Mouse (Mus musculus): ENCODE measurements around the gene Cyp4a31. TPM values are rescaled to one million over a fixed set of nuclear protein-coding genes. Genes with fewer than 3 reads are reported as not detected.

The Cyp4a31 gene
- polyA plus RNA-seq (2015; fragmentation: Illumina TruSeq; extraction: RNeasy Lipid Tissue Mini Kit (QIAGEN cat#74804); ENCODE audit: low read depth, low replicate concordance), result not detected

GRCm38 (mm10) chr4:115563401-115563800 lies at the start of gene Cyp4a31:
Gene Cyp4a31 (plus strand): TSS chr4:115563649.

GRCm38 (mm10) chr4:115518000-115518399 lies 45.4 kb upstream of the Cyp4a31 start, which contains the start of gene Cyp4a10:
Gene Cyp4a10 (plus strand): TSS chr4:115518264.

GRCm38 (mm10) chr4:115600611-115601010 lies 37.2 kb downstream of the Cyp4a31 start, which contains the start of gene Cyp4a32:
Gene Cyp4a32 (plus strand): TSS chr4:115600969.

Other genes with a start within 250 kb of the Cyp4a31 start
- gene Cyp4a12b, start 152.0 kb upstream of the Cyp4a31 start, polyA plus RNA-seq (2015; fragmentation: Illumina TruSeq; extraction: RNeasy Lipid Tissue Mini Kit (QIAGEN cat#74804); ENCODE audit: low read depth, low replicate concordance), result not detected
- not detected for gene Cyp4a30b, start 111.0 kb upstream of the Cyp4a31 start, polyA plus RNA-seq (2015; fragmentation: Illumina TruSeq; extraction: RNeasy Lipid Tissue Mini Kit (QIAGEN cat#74804); ENCODE audit: low read depth, low replicate concordance)
- gene Cyp4a14, start 67.5 kb upstream of the Cyp4a31 start, polyA plus RNA-seq (2015; fragmentation: Illumina TruSeq; extraction: RNeasy Lipid Tissue Mini Kit (QIAGEN cat#74804); ENCODE audit: low read depth, low replicate concordance), result 0.18 TPM
- not detected for gene Cyp4a10, start 45.4 kb upstream of the Cyp4a31 start, polyA plus RNA-seq (2015; fragmentation: Illumina TruSeq; extraction: RNeasy Lipid Tissue Mini Kit (QIAGEN cat#74804); ENCODE audit: low read depth, low replicate concordance)
- gene Cyp4a32, start 37.3 kb downstream of the Cyp4a31 start, polyA plus RNA-seq (2015; fragmentation: Illumina TruSeq; extraction: RNeasy Lipid Tissue Mini Kit (QIAGEN cat#74804); ENCODE audit: low read depth, low replicate concordance), result not detected
- gene Cyp4b1, start 84.1 kb downstream of the Cyp4a31 start, polyA plus RNA-seq (2015; fragmentation: Illumina TruSeq; extraction: RNeasy Lipid Tissue Mini Kit (QIAGEN cat#74804); ENCODE audit: low read depth, low replicate concordance), result 1.0 TPM
- 40.5 TPM for gene Efcab14, start 174.1 kb downstream of the Cyp4a31 start, polyA plus RNA-seq (2015; fragmentation: Illumina TruSeq; extraction: RNeasy Lipid Tissue Mini Kit (QIAGEN cat#74804); ENCODE audit: low read depth, low replicate concordance)
- not detected for gene Tex38, start 217.4 kb downstream of the Cyp4a31 start, polyA plus RNA-seq (2015; fragmentation: Illumina TruSeq; extraction: RNeasy Lipid Tissue Mini Kit (QIAGEN cat#74804); ENCODE audit: low read depth, low replicate concordance)
- gene Atpaf1, start 221.2 kb downstream of the Cyp4a31 start, polyA plus RNA-seq (2015; fragmentation: Illumina TruSeq; extraction: RNeasy Lipid Tissue Mini Kit (QIAGEN cat#74804); ENCODE audit: low read depth, low replicate concordance), result 81.5 TPM

Measured in brain, adult 10 weeks (tissue).